Mouse (Mus musculus): ENCODE results near the gene Methig1. TPM values are rescaled to one million over a fixed set of nuclear protein-coding genes. Genes with fewer than 3 reads are reported as not detected.
A peak's percentile ranks its signal among the peaks of the same experiment; 100 is the strongest.
"Not testable (repeated sequence)": the region's sequence is repeated elsewhere in the genome, so short reads cannot be mapped to it uniquely, and the experiment has no call there.

The Methig1 gene
- total RNA-seq, 1 experiment, result 0.54 TPM

GRCm38 (mm10) chr15:100419901-100420745 lies 67.2 kb downstream of the Methig1 start:
- in situ Hi-C loops (cut with MboI; ENCODE audit: low sequenced_read_pairs in 2 of 2, unreplicated experiment in 2 of 2), result no loop called here
- Histone ChIP-seq H3K9me3 (ENCODE audit: control insufficient read depth, insufficient read depth, low read depth, low read length) (no peaks in the 10 kb centered on the region), H3K27ac (ENCODE audit: insufficient read depth, low read depth, low read length, poor library complexity, severe bottlenecking) (no peak overlapping the region), H3K4me1 (ENCODE audit: control insufficient read depth in 2 of 2, insufficient read depth in 2 of 2, low read length in 2 of 2, poor library complexity in 1 of 2) (peaks cover 3 to 10% of the 10 kb centered on the region in 2 experiments; a peak in 3 of 4 replicates), H3K9ac (ENCODE audit: insufficient read depth, low read depth, low read length, poor library complexity, severe bottlenecking) (no peak overlapping the region), H3K36me3 (ENCODE audit: control insufficient read depth, insufficient read depth, low read length, poor library complexity, severe bottlenecking) (no peaks in the 10 kb centered on the region), H3K4me3 (ENCODE audit: insufficient read depth in 1 of 2, low read depth in 1 of 2, low read length in 2 of 2, poor library complexity in 1 of 2, severe bottlenecking in 1 of 2) (no peak overlapping the region)
- no peak for DNase-seq (ENCODE audit: low read depth, low spot score)
- TF ChIP-seq ZC3H11A (IDR thresholded peaks at IDR 0.05; ENCODE audit: borderline replicate concordance, low read depth, low read length) (no peak), MAFK (IDR thresholded peaks at IDR 0.05; ENCODE audit: insufficient read depth, low read depth, low read length) (no peak), CHD2 (IDR thresholded peaks at IDR 0.05; ENCODE audit: low read depth, low read length) (no peak), HCFC1 (IDR thresholded peaks at IDR 0.05; ENCODE audit: borderline replicate concordance, insufficient read depth, low read length) (no peak), ZNF384 (IDR thresholded peaks at IDR 0.05; ENCODE audit: low read depth, low read length) (no peak)

GRCm38 (mm10) chr15:100421059-100421757 lies 68.3 kb downstream of the Methig1 start:
- DNase-seq (ENCODE audit: low read depth, low spot score), result no peak
- Histone ChIP-seq H3K9me3 (ENCODE audit: control insufficient read depth, insufficient read depth, low read depth, low read length) (no peaks in the 10 kb centered on the region), H3K9ac (ENCODE audit: insufficient read depth, low read depth, low read length, poor library complexity, severe bottlenecking) (no peak overlapping the region), H3K4me3 (ENCODE audit: insufficient read depth in 1 of 2, low read depth in 1 of 2, low read length in 2 of 2, poor library complexity in 1 of 2, severe bottlenecking in 1 of 2) (no peak overlapping the region), H3K27ac (ENCODE audit: insufficient read depth, low read depth, low read length, poor library complexity, severe bottlenecking) (no peak overlapping the region), H3K36me3 (ENCODE audit: control insufficient read depth, insufficient read depth, low read length, poor library complexity, severe bottlenecking) (no peaks in the 10 kb centered on the region), H3K4me1 (ENCODE audit: control insufficient read depth in 2 of 2, insufficient read depth in 2 of 2, low read length in 2 of 2, poor library complexity in 1 of 2) (peaks cover 2 to 5% of the 10 kb centered on the region in 2 experiments)
- TF ChIP-seq ZNF384 (IDR thresholded peaks at IDR 0.05; ENCODE audit: low read depth, low read length) (no peak), ZC3H11A (IDR thresholded peaks at IDR 0.05; ENCODE audit: borderline replicate concordance, low read depth, low read length) (no peak), CHD2 (IDR thresholded peaks at IDR 0.05; ENCODE audit: low read depth, low read length) (no peak), MAFK (IDR thresholded peaks at IDR 0.05; ENCODE audit: insufficient read depth, low read depth, low read length) (no peak), HCFC1 (IDR thresholded peaks at IDR 0.05; ENCODE audit: borderline replicate concordance, insufficient read depth, low read length) (no peak)
- in situ Hi-C loops (cut with MboI; ENCODE audit: low sequenced_read_pairs in 2 of 2, unreplicated experiment in 2 of 2), result no loop called here

DNA sequence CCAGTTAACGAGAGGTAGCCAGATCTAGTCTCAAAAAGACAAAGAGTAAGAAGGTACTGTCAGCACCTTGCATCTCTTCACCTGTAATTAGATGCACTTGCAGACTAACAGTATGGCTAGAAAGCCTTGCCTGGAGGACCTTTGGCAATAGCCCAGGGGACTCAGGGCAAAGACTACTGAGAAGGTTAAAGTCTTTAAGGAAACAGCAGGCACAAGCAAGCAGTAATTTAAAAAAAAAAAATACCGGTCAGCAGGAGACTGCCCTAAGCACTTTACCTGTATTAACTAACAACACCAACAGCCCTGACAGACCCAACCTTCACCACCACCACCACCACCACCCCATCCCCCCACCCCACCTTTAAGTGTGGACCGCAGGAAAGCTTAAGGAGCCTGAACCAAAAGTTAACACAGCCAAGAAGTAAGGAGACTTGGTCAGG lies 68.8 kb downstream of the Methig1 start, which contains the start of gene Gm5475:
Gm5475 (plus strand) TSS at position 390 of the 440 bp plus-strand sequence.
- DNase-seq (ENCODE audit: low read depth, low spot score); in situ Hi-C loops (cut with MboI; ENCODE audit: low sequenced_read_pairs in 2 of 2, unreplicated experiment in 2 of 2); H3K9me3 ChIP-seq (ENCODE audit: control insufficient read depth, insufficient read depth, low read depth, low read length); H3K36me3 ChIP-seq (ENCODE audit: control insufficient read depth, insufficient read depth, low read length, poor library complexity, severe bottlenecking); H3K4me1 ChIP-seq (ENCODE audit: control insufficient read depth in 2 of 2, insufficient read depth in 2 of 2, low read length in 2 of 2, poor library complexity in 1 of 2): not testable (repeated sequence)
- H3K9ac ChIP-seq (ENCODE audit: insufficient read depth, low read depth, low read length, poor library complexity, severe bottlenecking), result peak within 1 kb of the TSS; percentile 92
- peak within 1 kb of the TSS; percentile 87 to 97 for H3K4me3 ChIP-seq (ENCODE audit: insufficient read depth in 1 of 2, low read depth in 1 of 2, low read length in 2 of 2, poor library complexity in 1 of 2, severe bottlenecking in 1 of 2)
- 0 out of 2 replicates have a peak within 1 kb of the TSS, but pooled peaks have one; percentile 40 for H3K27ac ChIP-seq (ENCODE audit: insufficient read depth, low read depth, low read length, poor library complexity, severe bottlenecking)

- DNase-seq (ENCODE audit: low read depth, low spot score), result no peak
- Histone ChIP-seq H3K36me3 (ENCODE audit: control insufficient read depth, insufficient read depth, low read length, poor library complexity, severe bottlenecking) (no peaks in the 10 kb centered on the region), H3K9me3 (ENCODE audit: control insufficient read depth, insufficient read depth, low read depth, low read length) (no peaks in the 10 kb centered on the region), H3K4me3 (ENCODE audit: insufficient read depth in 1 of 2, low read depth in 1 of 2, low read length in 2 of 2, poor library complexity in 1 of 2, severe bottlenecking in 1 of 2) (peak overlapping the region; percentile 87 to 97), H3K27ac (ENCODE audit: insufficient read depth, low read depth, low read length, poor library complexity, severe bottlenecking) (0 out of 2 replicates have a peak overlapping the region, but pooled peaks have one; percentile 40), H3K4me1 (ENCODE audit: control insufficient read depth in 2 of 2, insufficient read depth in 2 of 2, low read length in 2 of 2, poor library complexity in 1 of 2) (peaks cover 2 to 5% of the 10 kb centered on the region in 2 experiments), H3K9ac (ENCODE audit: insufficient read depth, low read depth, low read length, poor library complexity, severe bottlenecking) (peak overlapping the region; percentile 92)
- TF ChIP-seq CHD2 (IDR thresholded peaks at IDR 0.05; ENCODE audit: low read depth, low read length) (no peak), ZC3H11A (IDR thresholded peaks at IDR 0.05; ENCODE audit: borderline replicate concordance, low read depth, low read length) (no peak), HCFC1 (IDR thresholded peaks at IDR 0.05; ENCODE audit: borderline replicate concordance, insufficient read depth, low read length) (no peak), MAFK (IDR thresholded peaks at IDR 0.05; ENCODE audit: insufficient read depth, low read depth, low read length) (no peak)
- in situ Hi-C loops (cut with MboI; ENCODE audit: low sequenced_read_pairs in 2 of 2, unreplicated experiment in 2 of 2), result no loop called here
Measured at GRCm38 (mm10) chr15:100422476-100422875, 69.5 kb downstream of the Methig1 start.

Data from ES-E14 (cell line).